Mouse (Mus musculus) Muller cell, postnatal 12 days (primary cell): ENCODE measurements around the gene Col1a1.

Source experiments
- DNase-seq: peaks from one replicate; pipeline ENCODE4 v3.0.0-alpha.2; 2015; ENCODE audit errors: inconsistent ontology term

Col1a1 gene

GRCm38 (mm10) chr11:94936045-94936444 is at the start of gene Col1a1:
TSS of gene Col1a1 (plus strand) at chr11:94936224.
- DNase-seq, result no peak

- DNase-seq, result no peak
Measured at GRCm38 (mm10) chr11:94891155-94891554, 44.9 kb upstream of the Col1a1 start.

DNA sequence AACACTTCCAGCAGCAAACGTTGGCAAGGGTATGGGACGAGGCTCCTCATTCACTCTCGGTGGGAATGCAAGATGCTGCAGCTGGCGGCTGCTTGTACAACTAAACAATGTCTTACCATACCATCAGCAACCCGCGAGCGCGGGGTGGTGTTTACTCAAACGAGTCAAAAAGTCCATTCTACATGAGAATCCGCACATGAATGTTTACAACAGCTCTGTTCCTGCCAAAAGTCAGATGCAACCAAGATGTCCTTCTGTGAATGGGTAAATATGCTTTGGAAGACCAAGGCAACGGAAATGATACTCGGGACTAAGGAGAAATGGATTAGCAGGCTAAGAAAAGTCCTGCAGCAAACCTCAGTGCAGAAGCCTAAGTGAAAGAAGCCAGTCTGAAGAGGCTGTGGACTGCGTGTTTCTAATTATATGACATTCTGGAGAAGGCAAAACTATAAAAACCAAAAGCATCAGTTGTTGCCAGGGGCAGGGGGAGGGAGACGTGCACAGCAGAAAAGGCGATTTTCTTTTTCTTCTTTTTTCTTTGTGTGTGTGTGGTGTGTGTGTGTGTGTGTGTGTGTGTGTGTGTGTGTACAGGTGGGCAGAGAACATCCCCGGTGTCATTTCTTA is 39.2 kb upstream of the Col1a1 start:
- DNase-seq, result no peak

DNA sequence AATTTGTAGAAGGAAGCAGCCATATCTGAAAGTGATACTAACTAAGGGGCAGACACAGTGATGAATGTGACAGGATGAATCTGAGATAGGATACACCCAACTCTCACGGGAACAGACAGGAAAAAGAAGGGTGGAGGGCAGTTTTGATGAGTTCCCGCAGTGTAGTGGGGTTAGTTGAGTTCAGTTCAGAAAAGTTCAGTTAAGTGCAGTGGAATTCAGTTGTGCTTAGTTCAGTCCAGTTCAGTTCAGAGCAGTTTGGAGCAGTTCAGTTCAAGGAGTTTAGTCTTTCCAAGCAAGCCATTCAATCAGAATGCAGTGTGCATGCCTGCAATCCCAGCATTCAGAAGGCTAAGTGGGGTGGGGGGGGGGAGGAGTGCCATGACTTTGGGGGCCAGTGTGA is 34.8 kb upstream of the Col1a1 start:
- DNase-seq, result no peak

GRCm38 (mm10) chr11:94904306-94904705 is 31.7 kb upstream of the Col1a1 start:
- no peak for DNase-seq

GRCm38 (mm10) chr11:94910971-94911370 is 25.1 kb upstream of the Col1a1 start:
- DNase-seq, result no peak

DNA sequence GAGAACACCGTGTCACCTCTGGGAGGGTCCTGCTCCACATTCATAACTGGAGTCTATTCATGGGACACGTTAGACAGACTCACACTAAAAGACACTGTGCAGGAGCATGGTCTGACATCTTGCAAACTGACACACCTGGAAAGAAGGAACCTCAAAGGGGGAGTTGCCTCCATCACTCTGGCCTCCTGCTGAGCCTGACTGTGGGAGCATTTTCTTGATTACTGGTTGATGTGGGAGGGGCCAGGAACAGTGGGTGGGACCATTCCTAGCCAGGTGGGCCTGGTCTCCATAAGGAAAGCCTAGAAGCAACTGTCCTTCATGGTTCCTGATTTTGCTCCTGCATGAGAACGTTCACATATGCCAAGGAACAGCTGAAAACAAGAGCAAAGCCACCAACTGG is 23.5 kb upstream of the Col1a1 start:
- no peak for DNase-seq

GRCm38 (mm10) chr11:94913302-94914090 is 22.5 kb upstream of the Col1a1 start:
- peak; percentile 87 for DNase-seq

- peak; percentile 69 for DNase-seq
Measured at GRCm38 (mm10) chr11:94915675-94916403, 20.2 kb upstream of the Col1a1 start.

- DNase-seq, result peak; percentile 70
Measured at GRCm38 (mm10) chr11:94916477-94916876, 19.5 kb upstream of the Col1a1 start.

DNA sequence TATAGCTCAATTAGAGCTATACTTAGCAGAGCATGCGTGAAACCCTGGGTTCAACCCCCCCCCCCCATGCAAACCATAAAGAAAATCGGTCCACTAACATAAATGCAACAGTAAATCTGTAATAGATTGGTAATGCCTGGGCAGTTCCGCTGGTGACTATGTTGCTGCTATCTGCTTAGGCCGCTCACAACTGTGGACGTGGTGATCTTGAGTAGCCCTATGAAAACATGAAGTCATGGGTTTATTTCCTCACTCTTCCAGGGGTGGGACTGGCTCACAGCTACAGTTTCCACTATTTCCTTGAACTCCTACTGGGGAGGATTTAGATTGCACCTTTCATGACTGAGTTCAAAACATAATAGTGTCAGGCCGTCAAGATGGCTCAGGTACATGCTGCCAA is 18.3 kb upstream of the Col1a1 start:
- no peak for DNase-seq

DNA sequence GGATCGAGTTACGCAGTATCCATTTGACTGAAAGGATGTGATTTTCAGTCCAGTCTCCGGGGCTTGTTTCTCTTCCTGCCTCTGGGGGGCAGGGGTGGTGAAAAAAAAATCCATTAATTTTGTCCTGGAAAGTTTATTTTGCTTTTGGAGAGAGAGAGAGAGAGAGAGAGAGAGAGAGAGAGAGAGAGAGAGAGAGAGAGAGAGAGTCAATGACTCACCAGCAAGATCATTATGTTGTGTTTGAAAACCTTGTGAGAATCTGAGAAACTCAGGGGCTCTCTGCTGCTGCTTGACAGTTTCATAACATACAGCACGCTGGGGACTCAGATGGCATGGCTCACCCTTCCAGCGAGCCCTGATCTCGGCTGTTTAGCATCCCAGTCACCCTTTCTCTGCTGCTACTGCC is 15.0 kb upstream of the Col1a1 start:
- no peak for DNase-seq

DNA sequence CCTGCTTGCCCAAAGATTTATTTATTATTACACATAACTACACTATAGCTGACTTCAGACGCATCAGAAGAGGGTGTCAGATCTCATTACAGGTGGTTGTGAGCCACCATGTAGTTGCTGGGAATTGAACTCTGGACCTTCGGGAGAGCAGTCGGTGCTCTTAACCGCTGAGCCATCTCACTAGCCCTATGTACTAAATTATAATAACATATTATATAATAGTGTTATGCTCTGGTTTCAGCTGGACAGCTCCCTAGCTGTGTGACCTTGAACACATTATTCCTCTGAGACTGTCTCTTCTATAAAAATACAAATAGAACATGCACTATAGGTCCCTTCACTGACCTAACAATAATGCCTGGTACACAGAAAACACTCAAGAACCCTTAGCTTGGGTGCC is 11.0 kb upstream of the Col1a1 start:
- no peak for DNase-seq

GRCm38 (mm10) chr11:94926431-94926830 is 9.6 kb upstream of the Col1a1 start:
- no peak for DNase-seq

DNA sequence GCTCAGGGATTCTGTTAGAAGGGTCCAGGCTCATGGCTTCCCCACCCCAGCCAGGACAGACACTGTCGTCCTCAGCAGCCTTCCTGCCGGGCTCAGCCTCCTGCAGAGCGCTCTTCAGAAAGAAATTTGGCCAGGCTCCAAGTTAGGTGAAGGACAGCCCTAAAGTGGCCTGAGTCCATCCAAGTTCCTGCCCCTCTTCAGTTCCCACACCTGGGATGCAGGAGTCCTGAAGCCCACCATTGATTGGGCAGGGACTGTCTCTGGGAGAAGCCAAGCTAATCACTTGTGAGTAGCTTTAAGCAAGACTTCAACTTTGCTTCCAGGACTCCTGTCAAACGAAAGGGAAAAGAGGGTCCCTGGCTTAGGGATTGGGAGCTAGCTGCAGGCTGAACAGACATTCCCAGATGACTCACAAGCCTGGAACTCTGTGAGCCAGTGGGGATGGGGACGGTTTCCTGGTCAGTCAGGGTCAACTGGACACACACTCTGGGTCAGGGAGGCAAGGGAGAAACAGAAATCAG is 8.2 kb upstream of the Col1a1 start:
- peak; percentile 91 for DNase-seq

DNA sequence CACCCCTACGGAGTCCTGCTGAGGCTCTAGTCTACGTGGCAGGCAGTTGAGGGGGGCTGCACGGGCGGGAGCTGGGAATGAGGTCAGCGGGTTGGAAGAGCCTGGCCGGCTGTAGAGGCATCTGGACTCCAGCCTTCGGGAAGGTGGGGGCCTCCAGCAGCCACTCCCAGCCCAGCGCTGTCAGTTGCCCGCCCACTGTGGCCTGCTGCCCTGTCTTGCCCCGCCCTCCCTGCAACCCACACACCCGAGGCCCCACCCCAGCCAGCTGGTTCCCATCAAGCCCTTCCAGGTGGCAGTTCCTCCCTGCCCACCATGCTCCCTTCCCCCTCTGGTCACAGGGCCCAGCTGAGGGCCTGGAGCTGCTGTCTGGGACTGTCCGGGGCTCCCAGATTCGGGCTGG is 7.2 kb upstream of the Col1a1 start:
- DNase-seq, result peak; percentile 97

GRCm38 (mm10) chr11:94929599-94929998 is 6.4 kb upstream of the Col1a1 start:
- DNase-seq, result no peak

GRCm38 (mm10) chr11:94930151-94930550 is 5.9 kb upstream of the Col1a1 start:
- no peak for DNase-seq

DNA sequence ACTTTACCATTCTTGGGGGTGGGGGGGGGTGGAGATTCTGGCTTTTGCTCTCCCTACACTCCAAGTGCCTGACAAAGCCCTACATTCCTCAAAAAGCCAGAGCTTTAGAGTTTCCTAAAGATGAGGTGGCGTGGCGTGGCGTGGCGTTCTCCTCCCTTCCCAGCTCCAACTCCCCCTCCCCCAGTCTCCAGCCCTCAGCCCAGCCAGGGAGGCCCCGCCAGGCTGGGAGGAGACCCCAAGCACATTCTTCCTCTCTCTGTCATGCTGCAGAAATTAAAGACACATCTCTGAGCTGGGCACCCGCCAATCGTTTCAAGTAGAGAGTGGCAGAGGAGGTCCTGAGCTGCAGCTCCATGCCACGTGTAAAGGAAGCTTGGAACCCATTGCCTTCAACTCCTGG is 2.4 kb upstream of the Col1a1 start:
- peak; percentile 79 for DNase-seq

DNA sequence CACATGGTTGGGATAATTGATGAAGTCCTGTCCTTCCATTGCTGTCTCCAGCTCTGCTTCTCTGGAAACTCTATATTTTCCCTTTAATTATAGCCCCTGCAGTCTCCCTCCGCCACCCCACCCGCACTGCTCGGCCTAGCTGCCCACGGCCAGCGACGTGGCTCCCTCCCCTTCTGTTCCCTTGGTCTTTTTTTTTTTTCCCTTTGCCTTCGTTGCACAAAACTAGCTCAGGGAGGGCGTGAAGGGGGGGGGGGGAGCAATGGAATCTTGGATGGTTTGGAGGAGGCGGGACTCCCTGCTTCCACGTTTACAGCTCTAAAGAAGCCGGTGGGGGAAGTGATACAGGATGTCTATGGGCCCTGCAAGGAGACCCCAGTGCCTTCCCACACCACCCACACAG is 1.5 kb upstream of the Col1a1 start:
- no peak for DNase-seq

- peak; percentile 91 for DNase-seq
Measured at GRCm38 (mm10) chr11:94936851-94937295, 849 bp downstream of the Col1a1 start.

GRCm38 (mm10) chr11:94937335-94937781 is 1.3 kb downstream of the Col1a1 start:
- DNase-seq, result peak; percentile 88
